Mouse (Mus musculus): ENCODE measurements around the gene Tom1l2. TPM values are rescaled to one million over a fixed set of nuclear protein-coding genes. Genes with fewer than 3 reads are reported as not detected.

Tom1l2 gene
- polyA plus RNA-seq, 1 experiment from 2014 or later: 9.0 TPM

DNA sequence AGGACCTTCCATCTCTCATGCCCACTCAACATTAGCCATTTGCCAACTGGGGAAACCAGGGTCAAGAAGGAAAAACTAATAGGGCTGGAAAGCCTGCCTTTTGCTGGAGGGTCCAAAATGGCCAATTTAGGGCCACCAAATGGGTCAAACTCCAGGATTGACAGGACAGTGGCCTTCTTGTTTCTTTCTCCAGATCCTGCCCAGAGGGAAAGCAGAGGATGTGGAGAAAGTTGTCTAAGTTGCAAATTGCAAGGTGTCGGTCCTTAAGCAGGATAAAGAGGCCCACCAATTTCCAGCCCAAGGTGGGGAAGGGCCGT, 142.8 kb downstream of the Tom1l2 start:
- ATAC-seq (replicated peaks; ENCODE audit: insufficient number of reproducible peaks, low FRiP score, low TSS enrichment, low read depth) (no peak), DNase-seq (ENCODE audit: low spot score) (no peak)
- H3K27ac ChIP-seq (replicated peaks; ENCODE audit: low read depth, low read length): peak overlapping the region; percentile 70
- peak overlapping the region; percentile 56 for H3K9ac ChIP-seq (replicated peaks; ENCODE audit: low read length)
- H3K9me3 ChIP-seq (replicated peaks; ENCODE audit: control insufficient read depth, low read length): no peaks in the 10 kb centered on the region
- H3K4me1 ChIP-seq (ENCODE audit: control insufficient read depth, insufficient read depth, low read length): peaks cover 13% of the 10 kb centered on the region
- WGBS: 0% methylated on average over 2 of the region's 2 CpGs
- H3K4me3 ChIP-seq (ENCODE audit: low read depth, low read length): peak overlapping the region; percentile 38
- H3K36me3 ChIP-seq (replicated peaks; ENCODE audit: control insufficient read depth, insufficient read depth, low read depth, low read length): no peaks in the 10 kb centered on the region; the same call in 1 of the 2 replicates
- H3K27me3 ChIP-seq (ENCODE audit: control insufficient read depth, insufficient read depth, low read length): no peaks in the 10 kb centered on the region
- peak overlapping the region; percentile 81 for H3K4me2 ChIP-seq (ENCODE audit: low read depth, low read length)

DNA sequence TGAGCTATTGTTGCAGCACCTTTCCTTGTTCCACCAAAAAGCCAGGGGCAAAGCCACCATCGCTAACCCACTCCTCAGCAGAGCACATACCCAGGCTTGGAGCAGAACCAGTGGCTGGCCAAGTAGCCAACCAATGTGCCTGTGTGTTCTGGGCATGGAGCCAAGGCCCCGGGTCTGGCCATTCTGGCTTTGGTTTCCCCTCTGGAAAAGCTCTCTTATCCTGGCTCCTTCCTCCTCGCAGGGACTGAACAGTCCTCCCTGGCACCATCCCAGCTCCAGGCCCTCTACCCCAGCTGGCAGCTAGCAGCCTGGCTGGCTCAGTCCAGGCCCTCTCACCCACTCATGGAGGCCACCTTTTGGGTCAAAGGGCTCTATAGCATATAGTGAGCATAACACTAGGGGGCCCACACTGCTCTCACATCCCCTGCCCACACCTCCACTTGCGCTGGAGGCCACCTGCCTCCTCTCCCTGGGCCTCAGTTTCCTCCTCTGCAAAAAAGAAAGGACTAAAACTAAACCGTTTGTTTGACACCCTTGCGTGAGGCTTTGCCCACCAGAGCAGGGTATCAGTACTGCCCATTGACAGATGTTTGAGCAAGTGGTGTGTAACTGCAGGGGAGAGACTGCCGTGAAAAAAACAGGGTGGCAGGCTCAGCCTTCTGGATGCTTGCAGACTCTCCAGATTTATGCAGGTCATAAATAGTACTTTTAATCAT, 143.3 kb downstream of the Tom1l2 start:
- Histone ChIP-seq H3K9me3 (replicated peaks; ENCODE audit: control insufficient read depth, low read length) (no peaks in the 10 kb centered on the region), H3K27ac (replicated peaks; ENCODE audit: low read depth, low read length) (0 out of 2 replicates have a peak overlapping the region, but pooled peaks have one; percentile 70), H3K27me3 (ENCODE audit: control insufficient read depth, insufficient read depth, low read length) (no peaks in the 10 kb centered on the region), H3K36me3 (replicated peaks; ENCODE audit: control insufficient read depth, insufficient read depth, low read depth, low read length) (peaks cover 4% of the 10 kb centered on the region; the same call in 1 of the 2 replicates), H3K4me1 (ENCODE audit: control insufficient read depth, insufficient read depth, low read length) (peaks cover 13% of the 10 kb centered on the region), H3K9ac (replicated peaks; ENCODE audit: low read length) (peak overlapping the region; percentile 56), H3K4me3 (ENCODE audit: low read depth, low read length) (peak overlapping the region; percentile 38), H3K4me2 (ENCODE audit: low read depth, low read length) (peak overlapping the region; percentile 81)
- ATAC-seq (replicated peaks; ENCODE audit: insufficient number of reproducible peaks, low FRiP score, low TSS enrichment, low read depth) (no peak; the same call in 1 of the 2 replicates), DNase-seq (ENCODE audit: low spot score) (no peak)
- 72% methylated on average over 7 of the region's 7 CpGs for WGBS

DNA sequence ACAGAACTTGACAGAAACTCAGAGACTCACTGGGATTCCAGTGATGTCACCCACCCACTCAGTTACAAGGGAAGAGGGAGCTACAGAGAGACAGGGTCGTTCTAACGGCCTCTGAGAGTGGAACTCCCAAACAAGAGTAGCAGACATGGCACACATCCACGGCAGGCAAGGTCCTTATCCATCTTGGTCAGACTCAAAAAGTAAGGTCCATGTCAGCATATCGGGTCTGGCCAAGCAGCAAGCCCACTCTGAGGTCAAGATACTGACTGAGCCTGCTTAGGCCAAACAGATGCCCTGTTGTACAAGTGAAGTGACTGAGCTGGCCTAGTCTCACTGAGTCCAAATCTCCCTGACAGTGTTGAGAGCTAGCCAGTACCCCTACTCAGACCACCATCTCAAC, 144.0 kb downstream of the Tom1l2 start:
- H3K9ac ChIP-seq (replicated peaks; ENCODE audit: low read length): peak overlapping the region; percentile 56
- peak overlapping the region; percentile 38; the same call in 1 of the 2 replicates for H3K4me3 ChIP-seq (ENCODE audit: low read depth, low read length)
- H3K4me2 ChIP-seq (ENCODE audit: low read depth, low read length): peak overlapping the region; percentile 81
- 0 out of 2 replicates have a peak overlapping the region, but pooled peaks have one; percentile 1 for H3K27ac ChIP-seq (replicated peaks; ENCODE audit: low read depth, low read length)
- DNase-seq (ENCODE audit: low spot score): no peak
- WGBS: 62% methylated on average over 4 of the region's 4 CpGs
- no peaks in the 10 kb centered on the region for H3K27me3 ChIP-seq (ENCODE audit: control insufficient read depth, insufficient read depth, low read length)
- H3K9me3 ChIP-seq (replicated peaks; ENCODE audit: control insufficient read depth, low read length): no peaks in the 10 kb centered on the region
- peaks cover 13% of the 10 kb centered on the region for H3K4me1 ChIP-seq (ENCODE audit: control insufficient read depth, insufficient read depth, low read length)
- H3K36me3 ChIP-seq (replicated peaks; ENCODE audit: control insufficient read depth, insufficient read depth, low read depth, low read length): peaks cover 7% of the 10 kb centered on the region; the same call in 1 of the 2 replicates
- ATAC-seq (replicated peaks; ENCODE audit: insufficient number of reproducible peaks, low FRiP score, low TSS enrichment, low read depth): no peak

DNA sequence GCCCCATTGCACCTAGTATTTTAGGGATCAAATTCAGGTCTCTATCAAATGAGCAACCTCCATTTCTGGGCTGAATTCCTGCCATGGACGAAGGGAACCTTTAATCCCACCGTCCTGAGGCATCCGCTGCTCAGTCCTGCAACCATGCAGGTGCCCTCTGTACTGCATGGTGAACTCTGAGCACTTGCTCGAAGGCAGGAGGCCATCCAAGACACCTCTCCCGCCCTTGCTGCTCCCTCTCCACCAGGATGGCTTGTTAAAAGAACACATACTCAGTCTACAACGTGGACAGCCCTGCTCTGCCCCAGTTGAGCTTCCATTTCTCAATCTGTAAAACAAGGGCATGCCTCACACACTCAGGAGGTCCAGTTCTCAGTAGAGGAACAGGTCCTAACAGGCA, 144.5 kb downstream of the Tom1l2 start:
- Histone ChIP-seq H3K27ac (replicated peaks; ENCODE audit: low read depth, low read length) (no peak overlapping the region), H3K4me3 (ENCODE audit: low read depth, low read length) (no peak overlapping the region), H3K9ac (replicated peaks; ENCODE audit: low read length) (peak overlapping the region; percentile 56), H3K4me1 (ENCODE audit: control insufficient read depth, insufficient read depth, low read length) (peaks cover 13% of the 10 kb centered on the region), H3K4me2 (ENCODE audit: low read depth, low read length) (peak overlapping the region; percentile 81), H3K9me3 (replicated peaks; ENCODE audit: control insufficient read depth, low read length) (no peaks in the 10 kb centered on the region), H3K27me3 (ENCODE audit: control insufficient read depth, insufficient read depth, low read length) (no peaks in the 10 kb centered on the region), H3K36me3 (replicated peaks; ENCODE audit: control insufficient read depth, insufficient read depth, low read depth, low read length) (peaks cover 9% of the 10 kb centered on the region)
- 63% methylated on average over 6 of the region's 6 CpGs for WGBS
- DNase-seq (ENCODE audit: low spot score) (no peak), ATAC-seq (replicated peaks; ENCODE audit: insufficient number of reproducible peaks, low FRiP score, low TSS enrichment, low read depth) (no peak)

DNA sequence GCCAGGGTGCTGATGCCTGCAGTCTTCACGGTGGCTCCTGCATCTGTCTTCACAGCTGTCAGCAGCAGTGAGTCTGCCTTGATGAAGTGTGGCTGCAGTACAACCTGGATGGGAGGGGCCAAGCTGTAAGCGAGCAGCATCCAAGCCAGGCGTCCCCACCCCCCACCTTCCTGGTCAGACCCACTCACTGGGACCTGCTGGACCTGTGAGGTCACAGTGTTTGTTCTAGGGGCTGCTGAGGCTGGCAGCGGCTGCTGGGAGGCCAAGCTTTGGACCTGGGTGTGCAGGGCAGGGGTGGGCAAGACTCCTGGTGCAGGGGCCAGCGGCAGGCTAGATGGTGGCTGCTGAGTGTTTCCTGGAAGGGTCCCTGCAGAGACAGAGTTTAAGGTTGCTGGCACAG, 146.5 kb downstream of the Tom1l2 start:
- peaks cover 12% of the 10 kb centered on the region for H3K4me1 ChIP-seq (ENCODE audit: control insufficient read depth, insufficient read depth, low read length)
- 66% methylated on average over 5 of the region's 5 CpGs for WGBS
- DNase-seq (ENCODE audit: low spot score): no peak
- peaks cover 19% of the 10 kb centered on the region for H3K36me3 ChIP-seq (replicated peaks; ENCODE audit: control insufficient read depth, insufficient read depth, low read depth, low read length)
- no peak overlapping the region for H3K9ac ChIP-seq (replicated peaks; ENCODE audit: low read length)
- H3K27me3 ChIP-seq (ENCODE audit: control insufficient read depth, insufficient read depth, low read length): no peaks in the 10 kb centered on the region
- H3K9me3 ChIP-seq (replicated peaks; ENCODE audit: control insufficient read depth, low read length): no peaks in the 10 kb centered on the region
- ATAC-seq (replicated peaks; ENCODE audit: insufficient number of reproducible peaks, low FRiP score, low TSS enrichment, low read depth): no peak
- no peak overlapping the region for H3K27ac ChIP-seq (replicated peaks; ENCODE audit: low read depth, low read length)
- no peak overlapping the region for H3K4me2 ChIP-seq (ENCODE audit: low read depth, low read length)
- H3K4me3 ChIP-seq (ENCODE audit: low read depth, low read length): no peak overlapping the region

DNA sequence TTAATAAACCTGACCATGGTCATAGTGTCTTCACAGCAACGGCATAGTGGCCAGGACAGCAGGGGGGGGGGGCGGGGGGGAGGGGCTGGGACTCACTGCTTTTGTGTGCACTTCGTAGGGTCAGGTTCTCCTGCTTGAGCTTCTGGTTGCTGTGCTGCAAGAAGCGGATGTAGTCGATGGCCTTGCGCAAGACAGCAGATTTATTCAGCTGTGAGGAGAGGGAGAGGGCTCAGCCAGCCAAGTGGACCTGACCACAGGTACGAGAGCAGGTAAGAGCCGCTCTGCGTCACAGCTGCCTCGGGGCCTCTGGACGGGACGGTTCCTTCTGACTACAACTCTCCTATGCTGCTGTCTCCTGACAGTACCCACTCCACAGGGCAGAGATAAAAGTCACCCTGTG, 147.7 kb downstream of the Tom1l2 start:
- no peak overlapping the region for H3K9ac ChIP-seq (replicated peaks; ENCODE audit: low read length)
- no peak overlapping the region for H3K4me3 ChIP-seq (ENCODE audit: low read depth, low read length)
- H3K27ac ChIP-seq (replicated peaks; ENCODE audit: low read depth, low read length): no peak overlapping the region
- H3K27me3 ChIP-seq (ENCODE audit: control insufficient read depth, insufficient read depth, low read length): no peaks in the 10 kb centered on the region
- 91% methylated on average over 11 of the region's 12 CpGs for WGBS
- no peak overlapping the region for H3K4me2 ChIP-seq (ENCODE audit: low read depth, low read length)
- no peaks in the 10 kb centered on the region for H3K9me3 ChIP-seq (replicated peaks; ENCODE audit: control insufficient read depth, low read length)
- H3K4me1 ChIP-seq (ENCODE audit: control insufficient read depth, insufficient read depth, low read length): peaks cover 6% of the 10 kb centered on the region
- peaks cover 24% of the 10 kb centered on the region for H3K36me3 ChIP-seq (replicated peaks; ENCODE audit: control insufficient read depth, insufficient read depth, low read depth, low read length)
- DNase-seq (ENCODE audit: low spot score) (no peak), ATAC-seq (replicated peaks; ENCODE audit: insufficient number of reproducible peaks, low FRiP score, low TSS enrichment, low read depth) (no peak)

DNA sequence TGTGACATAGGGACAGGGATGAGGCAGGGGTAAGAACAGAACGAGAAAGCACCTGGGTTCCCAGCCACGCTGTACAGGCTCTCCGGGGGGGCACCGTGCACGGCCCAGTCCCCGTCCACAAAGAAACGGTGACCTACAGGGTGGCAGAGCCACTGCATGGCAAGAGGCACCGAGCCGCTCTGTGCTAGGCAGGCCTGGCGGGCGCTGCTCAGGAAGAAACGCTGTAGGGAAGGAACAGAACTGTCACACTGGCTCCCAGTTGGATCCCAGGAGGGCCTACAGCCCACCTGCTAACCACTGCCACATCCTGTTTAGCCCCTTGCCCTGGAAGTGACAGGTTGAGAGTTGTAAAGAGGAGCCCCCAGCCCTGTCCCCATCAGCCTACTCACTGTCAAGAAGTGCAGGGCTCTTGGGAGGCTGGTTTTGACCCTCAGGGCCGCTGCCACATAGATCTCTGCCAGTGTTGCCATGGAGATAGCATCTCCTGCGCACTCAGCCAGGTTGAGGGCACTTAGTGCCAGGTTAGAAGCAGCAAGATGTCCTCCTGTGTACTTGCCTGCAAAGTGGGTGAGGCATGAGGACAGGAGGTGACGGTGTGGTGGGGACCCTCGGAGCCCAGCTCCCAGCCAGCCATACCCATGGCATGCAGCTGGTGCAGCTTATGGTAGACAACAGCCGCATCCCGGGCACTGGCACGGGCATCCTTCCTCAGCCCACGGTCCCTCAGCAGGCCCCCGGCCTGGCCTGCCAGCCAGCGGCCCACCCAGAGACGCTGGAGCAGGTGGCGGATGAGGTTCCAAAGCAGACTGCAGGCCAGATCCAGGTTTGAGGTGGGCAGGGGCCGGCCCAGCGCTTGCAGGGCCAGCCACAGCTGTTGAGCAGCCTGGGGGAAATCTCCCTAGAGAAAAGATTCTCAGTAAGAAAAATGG, 149.7 kb downstream of the Tom1l2 start:
- H3K36me3 ChIP-seq (replicated peaks; ENCODE audit: control insufficient read depth, insufficient read depth, low read depth, low read length): peaks cover 24% of the 10 kb centered on the region
- WGBS: 95% methylated on average over 26 of the region's 26 CpGs
- no peak overlapping the region for H3K27ac ChIP-seq (replicated peaks; ENCODE audit: low read depth, low read length)

More for the DNA sequence above, 149.7 kb downstream of the Tom1l2 start:
- no peaks in the 10 kb centered on the region for H3K27me3 ChIP-seq (ENCODE audit: control insufficient read depth, insufficient read depth, low read length)
- DNase-seq (ENCODE audit: low spot score) (no peak), ATAC-seq (replicated peaks; ENCODE audit: insufficient number of reproducible peaks, low FRiP score, low TSS enrichment, low read depth) (no peak)
- no peak overlapping the region for H3K9ac ChIP-seq (replicated peaks; ENCODE audit: low read length)
- no peaks in the 10 kb centered on the region for H3K9me3 ChIP-seq (replicated peaks; ENCODE audit: control insufficient read depth, low read length)
- H3K4me3 ChIP-seq (ENCODE audit: low read depth, low read length): no peak overlapping the region
- 0 out of 2 replicates have a peak, but pooled peaks cover 2% of the 10 kb centered on the region for H3K4me1 ChIP-seq (ENCODE audit: control insufficient read depth, insufficient read depth, low read length)
- H3K4me2 ChIP-seq (ENCODE audit: low read depth, low read length): no peak overlapping the region
